Mouse (Mus musculus) liver, adult 2 months (tissue): ENCODE data around the gene Cmip.

Source experiments
- CTCF ChIP-seq: fragments of 200-500 bp; IDR thresholded peaks from 2 replicates; pipeline ENCODE4 v1.5.1; 2011; ENCODE audit warnings: low read depth, low read length, control low read depth
- POLR2A ChIP-seq: fragments of 200-500 bp; IDR thresholded peaks from 2 replicates; pipeline ENCODE4 v1.6.1; 2011; ENCODE audit warnings: low read length, control low read depth; ENCODE audit not compliant: insufficient read depth; ENCODE audit errors: extremely low read depth

DNA sequence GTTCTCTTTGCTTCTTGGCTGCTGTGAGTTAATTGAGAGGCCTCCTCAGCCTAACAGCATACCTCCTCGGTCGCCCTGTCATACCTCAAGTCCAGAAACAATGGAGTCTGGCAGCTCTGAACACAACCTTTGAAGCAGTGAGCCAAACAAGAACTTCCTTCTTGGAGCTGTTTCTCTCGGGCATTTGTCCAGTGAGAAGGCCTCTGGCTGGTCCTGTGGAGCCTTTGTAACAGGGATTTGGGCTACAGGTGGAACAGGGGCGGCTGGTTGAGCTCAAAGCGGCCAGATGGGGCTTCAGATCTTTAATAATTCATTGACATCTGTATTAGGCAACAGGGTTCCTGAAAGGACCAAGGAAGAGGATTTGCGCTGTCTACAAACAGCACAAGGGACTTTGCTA is 137.0 kb downstream of the Cmip start:
- TF ChIP-seq CTCF (no peak), POLR2A (no peak)
